Mouse (Mus musculus): ENCODE results near the gene Rps6ka4. TPM values are rescaled to one million over a fixed set of nuclear protein-coding genes. Genes with fewer than 3 reads are reported as not detected.

Gene Rps6ka4
- 30.3 TPM for polyA plus RNA-seq (2015; fragmentation: Illumina TruSeq; extraction: RNeasy Lipid Tissue Mini Kit (QIAGEN cat#74804); ENCODE audit: low read depth, low replicate concordance)

GRCm38 (mm10) chr19:6840475-6841291 is at the start of gene Rps6ka4:
Gene Rps6ka4 (minus strand): TSS chr19:6840636.

GRCm38 (mm10) chr19:6858031-6858430 is 17.6 kb upstream of the Rps6ka4 start, which contains the start of gene Ccdc88b:
Gene Ccdc88b (minus strand): TSS chr19:6858211.

Other genes with a start within 250 kb of the Rps6ka4 start
- 1.2 TPM for gene Ccdc88b, start 17.6 kb upstream of the Rps6ka4 start, polyA plus RNA-seq (2015; fragmentation: Illumina TruSeq; extraction: RNeasy Lipid Tissue Mini Kit (QIAGEN cat#74804); ENCODE audit: low read depth, low replicate concordance)
- 58.7 TPM for gene Trmt112, start 69.1 kb upstream of the Rps6ka4 start, polyA plus RNA-seq (2015; fragmentation: Illumina TruSeq; extraction: RNeasy Lipid Tissue Mini Kit (QIAGEN cat#74804); ENCODE audit: low read depth, low replicate concordance)
- gene Prdx5, start 69.5 kb upstream of the Rps6ka4 start, polyA plus RNA-seq (2015; fragmentation: Illumina TruSeq; extraction: RNeasy Lipid Tissue Mini Kit (QIAGEN cat#74804); ENCODE audit: low read depth, low replicate concordance): 507 TPM
- gene Esrra, start 81.2 kb upstream of the Rps6ka4 start, polyA plus RNA-seq (2015; fragmentation: Illumina TruSeq; extraction: RNeasy Lipid Tissue Mini Kit (QIAGEN cat#74804); ENCODE audit: low read depth, low replicate concordance): 63.1 TPM
- gene Catsperz, start 84.7 kb upstream of the Rps6ka4 start, polyA plus RNA-seq (2015; fragmentation: Illumina TruSeq; extraction: RNeasy Lipid Tissue Mini Kit (QIAGEN cat#74804); ENCODE audit: low read depth, low replicate concordance): 13.3 TPM
- gene Kcnk4, start 93.9 kb upstream of the Rps6ka4 start, polyA plus RNA-seq (2015; fragmentation: Illumina TruSeq; extraction: RNeasy Lipid Tissue Mini Kit (QIAGEN cat#74804); ENCODE audit: low read depth, low replicate concordance): 27.2 TPM
- 76.2 TPM for gene Bad, start 101.2 kb upstream of the Rps6ka4 start, polyA plus RNA-seq (2015; fragmentation: Illumina TruSeq; extraction: RNeasy Lipid Tissue Mini Kit (QIAGEN cat#74804); ENCODE audit: low read depth, low replicate concordance)
- gene Gpr137, start 101.8 kb upstream of the Rps6ka4 start, polyA plus RNA-seq (2015; fragmentation: Illumina TruSeq; extraction: RNeasy Lipid Tissue Mini Kit (QIAGEN cat#74804); ENCODE audit: low read depth, low replicate concordance): 114 TPM
- 51.1 TPM for gene Ppp1r14b, start 134.3 kb upstream of the Rps6ka4 start, polyA plus RNA-seq (2015; fragmentation: Illumina TruSeq; extraction: RNeasy Lipid Tissue Mini Kit (QIAGEN cat#74804); ENCODE audit: low read depth, low replicate concordance)
- gene Plcb3, start 135.8 kb upstream of the Rps6ka4 start, polyA plus RNA-seq (2015; fragmentation: Illumina TruSeq; extraction: RNeasy Lipid Tissue Mini Kit (QIAGEN cat#74804); ENCODE audit: low read depth, low replicate concordance): 10.9 TPM
- 240 TPM for gene Fkbp2, start 139.9 kb upstream of the Rps6ka4 start, polyA plus RNA-seq (2015; fragmentation: Illumina TruSeq; extraction: RNeasy Lipid Tissue Mini Kit (QIAGEN cat#74804); ENCODE audit: low read depth, low replicate concordance)
- gene Vegfb, start 147.0 kb upstream of the Rps6ka4 start, polyA plus RNA-seq (2015; fragmentation: Illumina TruSeq; extraction: RNeasy Lipid Tissue Mini Kit (QIAGEN cat#74804); ENCODE audit: low read depth, low replicate concordance): 79.8 TPM
- 27.9 TPM for gene Dnajc4, start 151.9 kb upstream of the Rps6ka4 start, polyA plus RNA-seq (2015; fragmentation: Illumina TruSeq; extraction: RNeasy Lipid Tissue Mini Kit (QIAGEN cat#74804); ENCODE audit: low read depth, low replicate concordance)
- gene Nudt22, start 155.5 kb upstream of the Rps6ka4 start, polyA plus RNA-seq (2015; fragmentation: Illumina TruSeq; extraction: RNeasy Lipid Tissue Mini Kit (QIAGEN cat#74804); ENCODE audit: low read depth, low replicate concordance): 14.3 TPM
- gene Trpt1, start 155.5 kb upstream of the Rps6ka4 start, polyA plus RNA-seq (2015; fragmentation: Illumina TruSeq; extraction: RNeasy Lipid Tissue Mini Kit (QIAGEN cat#74804); ENCODE audit: low read depth, low replicate concordance): 21.3 TPM
- gene Fermt3, start 178.8 kb upstream of the Rps6ka4 start, polyA plus RNA-seq (2015; fragmentation: Illumina TruSeq; extraction: RNeasy Lipid Tissue Mini Kit (QIAGEN cat#74804); ENCODE audit: low read depth, low replicate concordance): 3.8 TPM
- 245 TPM for gene Stip1, start 199.3 kb upstream of the Rps6ka4 start, polyA plus RNA-seq (2015; fragmentation: Illumina TruSeq; extraction: RNeasy Lipid Tissue Mini Kit (QIAGEN cat#74804); ENCODE audit: low read depth, low replicate concordance)
- 16.9 TPM for gene Macrod1, start 216.2 kb upstream of the Rps6ka4 start, polyA plus RNA-seq (2015; fragmentation: Illumina TruSeq; extraction: RNeasy Lipid Tissue Mini Kit (QIAGEN cat#74804); ENCODE audit: low read depth, low replicate concordance)